Mouse (Mus musculus): ENCODE results near the gene Polr2b.

- TF ChIP-seq POLR2A (IDR thresholded peaks at IDR 0.05; ENCODE audit: borderline replicate concordance, extremely low read depth, insufficient read depth, insufficient read length, poor library complexity, severe bottlenecking), result no peak
- no peak for TF ChIP-seq CTCF (IDR thresholded peaks at IDR 0.05; ENCODE audit: borderline replicate concordance, extremely low read depth, insufficient read depth, insufficient read length)
Measured at GRCm38 (mm10) chr5:77265671-77266065, 44.3 kb upstream of the Polr2b start.

All from brain, embryonic 14.5 days (tissue).